Mouse (Mus musculus): ENCODE data around the gene Arglu1. TPM values are rescaled to one million over a fixed set of nuclear protein-coding genes. Genes with fewer than 3 reads are reported as not detected.

Gene Arglu1
- total RNA-seq, 4 experiments from 2014 or later, result 44.0 to 126 (median 89.0) TPM

DNA sequence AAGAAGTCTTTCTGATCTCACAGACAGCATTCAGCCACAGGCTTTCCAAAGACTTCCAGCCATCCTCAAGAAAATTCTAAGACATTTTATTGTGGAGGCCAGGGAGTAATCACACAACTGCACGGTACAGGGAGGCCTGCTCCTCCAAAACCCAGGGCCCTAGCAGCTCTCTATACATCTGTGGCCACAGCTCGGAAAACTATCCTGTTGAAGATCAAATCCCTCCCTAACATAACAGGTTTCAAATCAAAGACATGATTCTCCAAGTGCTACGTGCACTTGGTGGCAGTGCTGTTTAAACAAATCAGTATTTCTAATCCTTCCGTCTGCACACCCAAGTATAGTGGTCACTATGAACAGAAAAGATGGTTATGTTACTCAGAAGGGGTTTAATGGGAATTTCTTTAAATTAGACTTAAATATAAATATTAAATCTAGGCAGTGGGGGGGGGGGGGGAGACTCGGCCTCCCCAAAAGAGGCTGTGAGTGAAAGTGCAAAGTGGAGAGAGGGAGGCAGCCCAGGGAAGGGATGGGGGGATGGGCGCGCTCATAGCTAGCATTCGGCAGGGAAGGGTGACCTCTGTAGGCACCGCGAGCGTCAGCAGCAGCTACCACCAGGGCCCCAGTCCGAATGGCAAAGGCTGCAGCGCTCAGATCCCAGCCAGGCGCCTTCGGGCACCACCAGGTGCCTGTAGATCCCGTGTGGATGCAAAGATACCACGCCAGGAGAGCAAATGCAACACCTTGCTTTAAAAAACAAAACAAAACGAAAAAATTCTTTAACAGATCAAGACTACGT is 31.7 kb downstream of the Arglu1 start:
- DNase-seq, result peak; percentile 67

DNA sequence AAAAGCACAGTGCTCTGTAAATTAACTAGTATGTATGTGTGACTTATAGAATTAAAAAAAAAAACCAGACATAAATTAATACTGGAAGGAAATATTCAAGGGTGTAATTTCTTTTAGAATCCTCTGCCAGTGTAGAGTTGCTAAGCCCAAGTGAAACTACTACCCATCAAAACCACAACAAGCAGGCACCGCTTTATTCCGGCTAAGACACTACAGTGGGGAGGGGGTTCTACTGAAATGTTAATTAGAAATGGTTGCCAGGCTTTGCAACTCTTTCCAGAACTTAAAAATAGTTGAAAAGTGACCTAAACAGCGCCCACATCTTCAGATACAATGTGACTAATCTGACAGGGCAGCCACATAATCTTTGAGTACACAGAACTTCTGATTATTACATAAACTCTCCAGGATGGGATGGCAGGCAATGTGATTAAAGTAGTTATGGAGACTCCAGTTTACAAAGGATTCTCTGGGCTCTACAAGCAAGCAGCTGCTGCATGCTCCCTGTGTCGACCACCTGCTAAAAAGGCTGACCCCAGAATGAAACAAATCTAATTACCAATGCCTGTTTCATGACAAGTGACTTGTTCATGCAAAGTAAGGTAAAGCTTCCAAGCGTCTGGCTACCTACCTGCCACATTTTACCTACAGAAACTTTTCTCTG is 32.5 kb downstream of the Arglu1 start:
- no peak for DNase-seq

DNA sequence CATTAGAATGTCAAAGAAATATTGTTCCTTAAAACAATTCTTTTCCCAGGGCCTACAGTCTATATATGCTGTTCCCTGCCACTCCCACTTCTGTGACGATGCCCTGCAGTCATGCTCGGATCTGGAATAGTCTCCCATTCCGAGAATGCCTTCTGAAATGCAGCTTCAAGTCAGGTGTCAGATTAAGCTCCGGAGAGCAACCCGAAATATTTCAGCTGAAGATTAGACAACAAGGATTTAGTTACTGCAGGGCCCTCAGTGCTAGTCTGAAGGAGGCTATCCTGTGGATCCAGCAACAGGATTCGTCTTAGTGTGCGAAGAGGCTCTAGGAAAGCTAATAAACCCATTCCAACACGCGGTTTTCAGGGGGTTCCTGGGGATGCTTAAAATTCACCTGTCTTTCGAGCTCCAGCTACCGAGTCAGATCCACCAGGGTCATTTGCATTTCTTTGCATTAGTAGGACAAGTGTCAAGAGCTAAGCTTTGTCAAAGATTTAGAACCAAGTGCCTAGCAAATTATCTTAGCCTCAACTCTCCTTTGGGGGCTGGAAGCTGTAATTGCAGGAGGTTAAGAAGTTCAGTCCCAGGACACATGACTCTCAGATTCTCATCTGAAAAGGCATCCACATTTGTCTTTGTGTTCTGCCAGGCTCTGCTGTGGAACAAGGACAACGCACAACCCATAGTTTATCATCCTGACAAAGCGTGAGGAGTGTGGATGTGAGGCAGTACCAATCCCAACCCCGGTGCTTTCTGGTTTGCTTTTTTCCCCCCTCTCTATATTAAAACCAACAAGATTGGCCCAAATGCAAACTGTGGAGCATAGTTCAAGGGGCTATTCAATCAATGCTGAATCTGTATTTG is 33.5 kb downstream of the Arglu1 start:
- DNase-seq, result no peak

DNA sequence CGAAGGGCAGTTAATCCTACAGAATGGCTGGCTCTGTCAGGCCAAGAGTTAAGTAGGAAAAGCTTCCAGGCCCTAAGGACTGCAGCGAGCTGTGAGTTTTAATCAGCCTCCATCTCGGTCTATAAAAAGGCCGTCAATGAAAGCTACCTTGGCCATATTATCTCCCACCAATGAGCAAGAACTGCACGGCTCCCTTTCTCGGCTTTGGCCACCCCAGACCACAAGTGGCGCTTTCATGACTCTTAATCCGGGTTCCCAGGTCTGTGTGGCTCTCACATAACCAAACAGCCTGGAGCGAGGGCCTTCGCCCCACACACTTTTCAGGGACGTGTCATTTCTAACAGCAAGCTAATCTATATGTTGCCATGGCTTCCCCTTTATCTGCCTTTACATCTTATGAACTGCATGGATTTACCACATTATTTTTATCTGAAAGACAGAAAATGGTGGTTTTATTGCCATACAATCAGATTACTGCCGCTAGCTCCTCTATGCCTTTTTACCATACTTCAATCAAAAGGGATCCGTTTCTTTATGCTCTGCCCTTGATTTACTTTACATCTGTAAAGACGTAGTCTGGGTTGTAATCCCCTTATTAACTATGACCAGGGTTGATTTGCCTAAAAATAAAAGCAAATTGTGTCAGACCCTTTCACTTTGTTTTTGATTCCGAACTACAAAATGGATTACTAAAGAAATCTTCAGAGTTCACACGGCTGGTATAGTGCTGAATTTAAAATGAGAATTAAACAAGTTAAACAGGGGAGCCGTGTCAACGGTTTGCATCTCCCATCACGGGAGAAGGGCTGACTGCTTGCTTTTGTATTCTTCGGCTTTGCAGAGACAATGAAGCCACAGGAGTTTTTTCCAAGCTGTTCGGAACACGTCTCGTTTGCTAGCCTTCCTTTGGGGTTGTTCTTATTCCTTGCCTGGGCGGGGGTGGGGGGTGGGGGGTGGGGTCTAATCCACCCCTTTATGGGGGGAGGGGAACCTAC is 34.7 kb downstream of the Arglu1 start:
- no peak for DNase-seq

DNA sequence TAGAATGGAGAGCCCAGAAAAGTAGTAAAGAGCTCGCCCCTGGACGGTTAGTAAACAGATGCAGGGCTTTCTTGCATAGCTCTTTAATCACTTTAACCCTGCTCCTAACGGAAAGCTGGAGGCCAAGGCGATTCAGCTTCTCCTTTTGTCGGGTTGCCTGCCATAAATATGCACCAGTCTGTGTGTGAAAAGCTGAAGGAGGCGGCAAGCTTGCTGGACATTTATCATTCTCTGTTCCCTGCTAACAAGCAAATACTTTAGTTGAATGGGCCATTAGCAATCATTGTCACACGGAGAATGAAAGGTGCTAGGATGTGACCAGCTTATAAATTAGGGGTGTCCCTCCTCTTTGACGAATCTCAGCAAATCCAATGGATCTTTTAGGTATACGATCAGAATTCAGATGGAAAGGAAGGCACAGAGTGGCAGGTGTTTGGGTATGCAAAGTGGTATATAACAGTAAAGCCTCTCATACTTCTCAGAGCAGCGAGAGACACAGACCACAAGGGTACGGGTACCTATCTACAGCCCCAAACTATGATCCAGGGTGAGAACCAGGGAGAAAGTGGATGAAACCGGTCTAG is 36.3 kb downstream of the Arglu1 start:
- DNase-seq, result no peak

DNA sequence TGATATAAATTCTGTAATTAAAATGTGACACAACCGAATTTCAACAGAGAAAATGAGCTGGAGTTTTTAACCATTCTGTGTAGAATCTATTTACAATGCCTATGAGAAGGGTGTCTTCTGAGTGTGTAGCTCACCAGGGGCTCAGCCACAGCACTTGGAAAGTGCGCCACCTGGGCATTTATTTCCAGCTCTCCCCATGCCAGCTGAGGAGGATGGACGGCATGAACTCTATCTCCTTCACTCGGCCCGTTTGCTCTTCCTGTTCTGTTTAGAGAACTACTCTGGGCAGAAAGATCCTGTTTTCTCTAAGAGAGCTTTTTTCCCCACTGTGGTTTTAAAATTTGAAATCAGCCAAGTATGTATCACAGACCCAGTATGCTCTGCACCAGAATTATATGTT is 37.0 kb downstream of the Arglu1 start:
- DNase-seq, result no peak

DNA sequence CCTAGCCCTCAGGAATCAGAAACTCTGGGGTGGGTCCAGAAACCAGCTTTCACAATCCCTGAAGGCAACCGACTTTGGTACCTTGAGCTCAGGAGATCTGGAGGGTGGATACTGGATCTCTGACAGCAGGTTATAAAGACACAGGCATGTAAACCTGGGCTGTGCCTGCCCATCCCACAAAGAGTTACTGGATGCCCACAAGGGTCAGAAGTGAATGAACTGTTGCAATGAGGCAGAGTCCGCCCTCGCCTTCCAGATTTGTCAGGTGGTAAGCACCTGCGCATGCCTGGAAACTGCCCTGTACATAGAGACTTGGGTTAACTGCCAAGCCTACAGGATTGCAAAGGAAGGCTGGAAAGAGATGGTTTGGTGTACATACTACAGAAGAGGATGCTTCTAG is 37.9 kb downstream of the Arglu1 start:
- DNase-seq, result no peak

DNA sequence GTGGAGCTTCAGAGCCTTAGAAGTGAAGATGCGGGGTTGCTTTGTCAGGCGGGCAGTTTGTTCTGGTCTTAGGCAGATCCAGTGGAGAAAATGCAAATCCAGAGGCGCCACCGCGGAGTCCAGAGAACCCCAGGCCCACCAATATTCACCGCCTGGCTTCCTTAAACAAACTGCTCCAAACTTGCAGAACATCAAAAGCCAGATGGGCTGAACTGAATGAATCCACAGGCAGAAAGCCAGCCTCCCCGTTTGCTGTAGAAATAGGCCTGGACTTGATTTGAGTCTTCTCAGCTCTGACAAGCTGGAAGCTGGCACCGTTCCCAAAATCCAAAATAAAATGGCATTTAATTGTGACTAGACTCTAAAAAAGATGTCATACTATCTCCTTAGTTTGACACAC is 40.4 kb downstream of the Arglu1 start:
- DNase-seq, result no peak

DNA sequence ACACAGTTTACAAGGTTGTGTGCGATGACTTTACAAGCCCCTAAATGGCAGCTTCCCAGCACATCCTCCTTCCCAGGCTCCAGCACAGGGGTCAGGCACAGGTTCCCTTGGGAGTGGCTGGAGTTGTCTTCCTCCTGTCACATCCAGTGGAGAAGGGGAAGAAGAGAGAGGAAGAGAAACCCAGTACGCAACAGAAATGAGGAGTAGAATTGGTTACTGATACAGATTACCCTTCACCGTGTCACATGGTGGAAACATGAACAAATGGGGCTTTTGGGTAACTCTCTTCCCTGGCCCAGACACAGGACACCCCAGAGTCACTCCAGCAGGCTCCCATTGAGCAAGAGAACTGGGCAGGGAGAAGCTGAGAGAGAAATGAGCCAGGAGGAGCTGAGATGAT is 40.8 kb downstream of the Arglu1 start:
- DNase-seq, result no peak

DNA sequence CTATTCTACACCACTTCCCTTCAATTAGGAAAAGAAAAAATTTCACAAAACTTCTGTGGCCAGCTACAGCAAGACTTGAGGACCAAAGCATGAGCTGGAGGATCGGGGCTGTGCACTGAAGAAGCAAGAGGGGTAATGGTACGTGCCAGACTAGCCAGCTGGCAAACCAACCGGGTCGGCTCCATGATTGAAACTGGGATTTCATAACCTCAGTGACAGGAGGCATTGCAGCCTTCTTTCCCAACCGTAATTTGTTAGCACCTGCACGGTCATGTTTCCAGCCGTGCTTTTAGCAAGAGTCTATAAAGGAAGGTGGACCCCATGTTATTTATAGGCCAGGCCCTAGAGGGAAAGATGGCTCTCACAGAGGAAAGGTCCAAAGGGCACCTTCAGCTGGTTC is 41.6 kb downstream of the Arglu1 start:
- no peak for DNase-seq

DNA sequence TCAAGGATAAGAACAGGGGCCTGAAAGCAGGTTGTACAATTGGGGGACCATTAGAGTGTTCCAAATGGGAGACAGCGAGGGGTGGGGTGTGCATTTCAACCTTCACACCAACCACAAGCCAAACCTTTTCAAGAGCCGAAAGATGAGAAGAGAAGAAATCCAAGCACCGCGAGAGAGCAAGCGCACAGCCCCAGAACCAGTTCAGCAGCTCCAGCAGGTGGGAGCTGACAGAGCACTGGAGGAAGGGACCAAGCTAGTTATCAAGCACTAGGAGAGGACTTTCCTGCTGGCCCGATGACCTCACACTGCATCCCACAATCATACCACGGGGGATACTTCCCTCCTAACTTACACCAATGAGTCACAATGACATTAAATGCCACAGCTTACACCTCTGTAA is 42.5 kb downstream of the Arglu1 start:
- no peak for DNase-seq

DNA sequence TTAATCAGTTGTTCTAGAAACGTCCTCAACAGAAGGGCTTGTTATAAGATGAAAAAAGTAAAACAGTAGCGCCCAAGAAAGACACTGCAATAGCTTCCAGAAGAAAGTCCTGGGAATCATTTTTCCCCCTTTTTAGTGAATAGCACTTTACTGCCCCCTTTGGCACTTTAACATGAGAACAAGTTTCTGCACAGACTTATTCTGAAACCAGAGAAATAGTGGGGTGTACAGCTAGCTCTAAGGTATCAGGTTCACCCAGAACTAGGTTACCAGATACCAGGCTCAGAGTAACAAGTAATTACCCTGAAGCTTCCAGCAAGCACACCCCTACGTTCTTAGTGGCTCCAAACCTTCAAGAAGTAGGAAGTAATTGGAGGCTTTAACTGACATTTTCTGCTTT is 43.0 kb downstream of the Arglu1 start:
- DNase-seq, result no peak

DNA sequence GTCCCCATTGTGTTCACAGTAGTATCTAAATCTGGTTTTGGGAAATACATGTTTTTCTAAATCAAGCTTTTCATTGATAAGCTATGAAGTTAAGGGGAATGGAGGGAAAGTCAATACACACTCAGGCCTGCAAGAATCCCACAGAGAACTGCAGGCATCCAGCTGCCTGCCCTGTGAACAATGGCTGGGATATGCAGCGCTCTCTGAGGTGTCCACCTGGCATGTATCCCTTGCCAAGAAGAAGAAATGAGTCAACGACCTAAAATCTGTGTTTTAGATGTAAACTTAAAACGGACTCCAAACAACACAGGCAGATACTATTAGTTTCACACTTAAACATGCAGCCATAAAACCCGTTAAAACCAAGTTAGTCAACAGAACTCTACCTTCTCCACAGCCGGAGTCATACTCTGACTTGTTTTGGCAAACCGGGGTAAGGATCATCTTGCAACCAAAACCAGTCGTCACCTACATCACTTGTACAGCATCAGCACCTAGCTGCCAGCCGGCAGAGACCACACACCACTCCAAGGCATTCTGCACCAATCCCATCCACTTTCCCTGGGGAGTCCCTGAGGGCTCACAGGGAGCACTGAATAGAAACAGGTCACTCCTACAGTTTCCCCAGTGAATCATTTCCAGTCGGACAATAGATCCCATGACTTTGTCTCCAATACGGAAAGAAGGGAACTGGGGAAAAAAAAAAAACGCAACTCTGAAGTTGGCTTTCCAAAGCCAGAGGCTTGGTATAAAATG is 46.0 kb downstream of the Arglu1 start:
- DNase-seq, result no peak

DNA sequence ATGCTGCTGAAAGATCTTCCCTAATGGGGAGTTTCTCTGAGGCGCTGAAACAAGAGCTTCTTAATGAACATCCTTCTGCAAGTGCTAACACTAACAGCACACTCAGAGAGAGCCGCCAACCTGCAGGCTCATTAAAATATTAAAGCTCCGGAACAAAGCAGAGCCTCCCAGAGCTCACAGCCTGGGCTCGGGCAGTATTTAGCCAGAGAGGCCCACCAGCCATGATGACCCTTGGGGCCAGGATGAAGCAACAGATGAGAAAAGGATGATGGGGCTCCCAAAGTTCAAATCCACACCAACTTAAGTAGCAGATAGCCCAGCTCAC is 50.1 kb downstream of the Arglu1 start:
- DNase-seq, result no peak

DNA sequence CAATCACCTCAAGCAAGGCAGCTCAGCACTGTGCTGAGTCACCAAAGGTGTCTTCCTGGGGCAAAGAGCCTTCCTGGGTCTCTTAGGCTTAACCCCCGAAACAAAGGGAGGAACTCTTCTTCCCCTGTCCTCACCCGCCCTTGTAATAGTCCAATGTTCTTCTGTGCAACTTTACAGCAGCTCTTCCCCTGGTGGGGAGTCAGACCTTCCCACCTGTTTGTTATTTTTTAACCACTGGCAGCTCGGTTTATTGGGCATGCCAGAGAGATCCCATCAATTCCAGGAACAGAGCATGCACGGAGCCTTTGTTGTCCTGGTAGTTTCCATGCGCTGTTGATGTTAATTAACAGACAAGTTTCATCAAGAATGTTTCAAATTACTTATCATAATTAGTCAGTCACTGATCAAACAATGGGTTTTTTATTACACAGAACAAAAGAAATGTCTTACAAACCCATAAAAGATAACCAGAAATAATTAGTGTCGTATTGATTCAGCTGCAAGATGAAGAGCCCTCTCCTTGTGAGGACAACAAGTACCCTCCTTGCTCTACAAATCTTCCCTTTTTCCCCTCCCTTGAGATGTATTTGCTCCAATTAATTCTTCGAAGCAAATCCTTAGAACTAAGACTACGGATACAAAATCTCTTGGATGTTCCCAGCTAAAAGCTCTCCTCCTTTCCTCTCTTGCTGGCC is 50.6 kb downstream of the Arglu1 start:
- DNase-seq, result no peak

DNA sequence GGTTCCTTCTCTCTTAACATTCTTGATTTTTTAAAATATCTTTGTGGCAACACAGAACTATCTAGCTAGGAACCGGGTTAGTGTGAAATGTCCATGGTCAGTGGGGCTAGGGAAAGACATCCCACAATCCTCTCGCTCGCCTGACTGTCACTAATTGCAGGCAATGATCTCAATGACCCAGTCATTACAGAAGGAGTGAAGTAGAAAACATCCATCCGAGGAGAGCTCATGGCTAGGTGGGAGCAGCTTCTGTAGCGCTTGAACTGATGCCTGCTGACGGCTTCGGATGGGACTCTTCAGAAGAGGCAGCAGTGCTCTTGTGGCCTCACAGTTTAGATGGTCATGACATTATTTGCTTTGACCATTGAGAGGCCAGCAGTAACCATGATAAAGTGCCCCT is 58.9 kb downstream of the Arglu1 start:
- DNase-seq, result no peak

DNA sequence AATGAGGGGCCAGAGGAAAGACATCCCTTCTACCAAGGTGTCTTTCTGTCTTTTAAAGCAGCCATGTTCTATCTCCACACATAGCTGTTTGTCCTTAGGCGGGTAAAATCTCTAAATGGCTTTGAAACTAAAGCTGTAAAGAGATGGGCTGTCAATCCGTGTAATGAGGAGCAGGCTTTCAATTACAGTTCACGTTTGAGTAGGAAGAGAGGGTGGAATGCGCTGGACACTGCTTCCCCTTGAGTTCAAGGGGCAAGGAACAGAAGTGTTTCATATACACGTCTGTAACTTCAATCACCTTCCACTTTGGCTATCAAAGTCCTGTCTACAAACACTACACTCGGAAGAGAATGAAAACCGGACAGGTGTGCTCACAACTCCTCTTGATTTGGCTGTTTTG is 66.3 kb downstream of the Arglu1 start:
- no peak for DNase-seq

DNA sequence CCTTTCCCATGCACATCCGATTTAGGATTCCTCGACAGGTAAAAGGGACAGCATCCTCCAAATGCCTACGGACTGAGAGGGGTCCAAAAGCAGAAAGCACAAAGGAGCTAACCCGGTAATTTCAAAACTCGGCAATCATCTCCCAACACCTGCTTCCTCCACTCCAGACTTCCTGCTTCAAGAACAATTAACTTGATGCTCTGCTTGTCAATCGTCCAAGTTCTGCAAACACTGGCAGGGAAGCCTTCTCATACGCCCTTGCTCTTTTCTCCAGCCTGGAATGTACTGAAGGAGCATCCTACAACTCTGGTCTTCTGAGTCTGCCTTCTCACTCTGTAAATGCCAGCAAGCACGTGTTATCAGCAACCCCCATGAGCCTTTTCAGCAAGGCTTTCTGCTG is 66.8 kb downstream of the Arglu1 start:
- no peak for DNase-seq

DNA sequence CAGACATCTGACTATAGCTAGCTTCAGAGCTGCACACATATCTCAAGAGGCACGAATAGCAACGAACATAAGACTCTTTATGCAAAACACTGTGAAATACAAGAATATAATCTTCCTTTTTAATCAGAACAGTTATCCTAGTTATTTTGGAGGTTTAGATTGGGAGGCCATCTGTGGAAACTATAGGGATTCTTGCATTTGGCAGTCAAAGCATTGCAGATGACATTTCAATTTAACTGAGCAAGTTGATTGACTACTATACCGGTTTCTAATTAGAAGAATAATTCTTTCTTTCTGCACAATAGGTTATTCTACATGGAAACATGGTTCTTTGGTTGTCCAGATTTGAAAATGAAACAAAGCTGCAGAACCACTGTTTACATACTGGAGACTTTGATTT is 67.8 kb downstream of the Arglu1 start:
- DNase-seq, result no peak

DNA sequence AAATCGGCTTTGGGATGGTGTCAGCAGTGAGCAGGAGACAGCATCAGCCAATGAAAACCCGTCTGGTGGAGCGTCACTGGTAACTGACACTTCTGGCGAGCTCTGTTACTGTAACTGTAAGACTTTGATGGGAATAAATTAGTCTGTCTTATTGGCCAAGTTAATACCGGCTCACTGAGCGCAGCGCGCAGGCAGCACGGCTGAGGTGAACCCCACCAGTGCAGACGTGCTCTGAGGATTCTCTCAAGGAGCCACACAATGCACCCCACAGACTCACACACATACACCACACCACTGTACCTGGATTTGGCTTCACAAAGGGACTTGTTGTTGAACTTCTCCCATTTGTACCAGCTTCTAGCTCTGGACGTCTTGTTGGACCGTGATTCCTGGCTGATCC is 68.3 kb downstream of the Arglu1 start:
- no peak for DNase-seq
